Mouse (Mus musculus): ENCODE data around the gene Zcchc2. TPM values are rescaled to one million over a fixed set of nuclear protein-coding genes. Genes with fewer than 3 reads are reported as not detected.
A peak's percentile ranks its signal among the peaks of the same experiment; 100 is the strongest.

Zcchc2 gene
- total and polyA plus RNA-seq, 2 experiments from 2014 or later: 2.7 to 18.9 TPM

- WGBS: 70% methylated on average over 4 of the region's 4 CpGs
- H3K4me3 ChIP-seq (ENCODE audit: low read depth, low read length): no peak overlapping the region
- TF ChIP-seq CTCF (IDR thresholded peaks at IDR 0.05): no peak
- no peak overlapping the region for H3K27ac ChIP-seq (ENCODE audit: low read depth, low read length)
- no peak overlapping the region for H3K4me2 ChIP-seq (ENCODE audit: low read depth, low read length, poor library complexity, severe bottlenecking)
- ATAC-seq (ENCODE audit: low FRiP score) (peak; percentile 28; the same call in 1 of the 2 replicates), DNase-seq (ENCODE audit: low spot score) (no peak)
- no peaks in the 10 kb centered on the region for H3K36me3 ChIP-seq (ENCODE audit: insufficient read depth, low read length)
- H3K4me1 ChIP-seq (ENCODE audit: insufficient read depth, low read length): 0 out of 2 replicates have a peak, but pooled peaks cover 3% of the 10 kb centered on the region
- H3K9ac ChIP-seq (replicated peaks; ENCODE audit: low read length, poor library complexity, severe bottlenecking): no peak overlapping the region
- H3K27me3 ChIP-seq (ENCODE audit: insufficient read depth, low read length): no peaks in the 10 kb centered on the region
- no peaks in the 10 kb centered on the region for H3K9me3 ChIP-seq (ENCODE audit: low read length)
Measured at GRCm38 (mm10) chr1:106061185-106061910, 71.1 kb downstream of the Zcchc2 start.

DNA sequence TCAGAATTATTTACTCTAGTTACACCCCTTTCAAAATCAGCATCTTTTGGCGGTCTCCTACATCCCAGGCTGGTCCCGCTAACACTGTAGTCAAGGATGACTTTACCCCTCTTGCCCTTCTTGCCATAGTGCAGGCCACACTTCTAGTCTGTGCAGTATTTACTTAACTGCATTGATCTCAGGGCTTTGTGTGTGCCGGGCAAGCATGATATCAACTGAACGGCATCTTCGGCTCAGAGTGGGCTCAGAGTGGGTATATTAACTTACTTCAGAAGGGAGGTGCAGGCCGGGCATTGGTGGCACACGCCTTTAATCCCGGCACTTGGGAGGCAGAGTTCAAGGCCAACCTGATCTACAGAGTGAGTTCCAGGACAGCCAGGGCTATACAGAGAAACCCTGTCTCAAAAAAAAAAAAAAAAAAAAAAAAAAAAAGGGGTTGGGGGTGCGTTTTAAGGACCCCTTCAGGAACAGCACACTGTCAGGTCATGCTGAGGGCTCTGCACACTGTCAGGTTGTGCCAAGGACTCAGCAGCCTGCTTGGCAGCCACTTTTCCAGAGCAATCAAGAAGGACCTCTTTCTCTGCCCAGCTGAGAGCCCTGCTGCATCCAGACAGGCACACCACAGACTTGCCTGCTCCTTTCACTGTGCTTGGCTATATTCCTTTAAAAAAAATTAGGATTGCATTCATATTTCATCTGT lies 72.8 kb downstream of the Zcchc2 start:
- H3K9ac ChIP-seq (replicated peaks; ENCODE audit: low read length, poor library complexity, severe bottlenecking): no peak overlapping the region
- no peak overlapping the region for H3K27ac ChIP-seq (ENCODE audit: low read depth, low read length)
- no peaks in the 10 kb centered on the region for H3K27me3 ChIP-seq (ENCODE audit: insufficient read depth, low read length)
- no peak for TF ChIP-seq CTCF (IDR thresholded peaks at IDR 0.05)
- H3K4me2 ChIP-seq (ENCODE audit: low read depth, low read length, poor library complexity, severe bottlenecking): no peak overlapping the region
- H3K9me3 ChIP-seq (ENCODE audit: low read length): no peaks in the 10 kb centered on the region
- ATAC-seq (ENCODE audit: low FRiP score) (no peak), DNase-seq (ENCODE audit: low spot score) (peak; percentile 54)
- WGBS: 91% methylated on average over 9 of the region's 9 CpGs
- 0 out of 2 replicates have a peak, but pooled peaks cover 3% of the 10 kb centered on the region for H3K4me1 ChIP-seq (ENCODE audit: insufficient read depth, low read length)
- no peak overlapping the region for H3K4me3 ChIP-seq (ENCODE audit: low read depth, low read length)
- H3K36me3 ChIP-seq (ENCODE audit: insufficient read depth, low read length): no peaks in the 10 kb centered on the region

DNA sequence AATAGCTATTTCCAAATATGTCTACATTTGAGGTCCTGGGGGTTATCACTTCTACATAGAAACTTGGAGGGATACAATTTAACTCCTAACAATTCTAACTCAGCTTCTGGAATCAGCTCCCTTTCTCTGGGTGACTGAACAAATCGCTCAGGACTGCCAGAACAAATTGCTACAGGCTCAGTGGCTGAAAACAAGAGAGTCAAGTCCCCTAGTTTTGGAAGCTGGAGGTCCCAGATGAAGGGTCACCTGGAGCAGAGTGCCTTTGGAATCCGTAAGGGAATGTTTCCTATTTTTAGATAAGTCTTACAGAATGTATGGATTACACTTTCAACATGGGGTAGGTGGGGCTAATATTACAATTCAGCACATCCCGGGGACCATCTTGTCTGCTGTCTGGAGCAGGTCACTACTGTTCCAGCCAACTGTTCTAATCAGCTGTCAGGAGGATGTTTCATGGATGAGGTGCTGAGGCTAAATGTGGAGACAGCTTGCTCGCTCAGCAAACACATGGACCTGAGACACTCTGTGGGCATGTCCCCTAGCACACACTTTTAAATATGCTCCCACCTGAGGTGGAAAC lies 73.5 kb downstream of the Zcchc2 start:
- Histone ChIP-seq H3K4me1 (ENCODE audit: insufficient read depth, low read length) (0 out of 2 replicates have a peak, but pooled peaks cover 3% of the 10 kb centered on the region), H3K9me3 (ENCODE audit: low read length) (no peaks in the 10 kb centered on the region), H3K27ac (ENCODE audit: low read depth, low read length) (no peak overlapping the region), H3K4me3 (ENCODE audit: low read depth, low read length) (no peak overlapping the region), H3K4me2 (ENCODE audit: low read depth, low read length, poor library complexity, severe bottlenecking) (no peak overlapping the region), H3K9ac (replicated peaks; ENCODE audit: low read length, poor library complexity, severe bottlenecking) (no peak overlapping the region), H3K27me3 (ENCODE audit: insufficient read depth, low read length) (no peaks in the 10 kb centered on the region), H3K36me3 (ENCODE audit: insufficient read depth, low read length) (no peaks in the 10 kb centered on the region)
- WGBS: 76% methylated on average over 4 of the region's 4 CpGs
- peak; percentile 43 for DNase-seq (ENCODE audit: low spot score)
- no peak for TF ChIP-seq CTCF (IDR thresholded peaks at IDR 0.05)
- ATAC-seq (ENCODE audit: low FRiP score): no peak

- no peak overlapping the region for H3K4me3 ChIP-seq (ENCODE audit: low read depth, low read length)
- DNase-seq (ENCODE audit: low spot score): peak; percentile 9
- no peak overlapping the region for H3K9ac ChIP-seq (replicated peaks; ENCODE audit: low read length, poor library complexity, severe bottlenecking)
- WGBS: 80% methylated on average over 3 of the region's 3 CpGs
- ATAC-seq (ENCODE audit: low FRiP score): no peak
- no peak for TF ChIP-seq CTCF (IDR thresholded peaks at IDR 0.05)
- H3K4me2 ChIP-seq (ENCODE audit: low read depth, low read length, poor library complexity, severe bottlenecking): no peak overlapping the region
- H3K36me3 ChIP-seq (ENCODE audit: insufficient read depth, low read length): no peaks in the 10 kb centered on the region
- no peak overlapping the region for H3K27ac ChIP-seq (ENCODE audit: low read depth, low read length)
- H3K27me3 ChIP-seq (ENCODE audit: insufficient read depth, low read length): no peaks in the 10 kb centered on the region
- 0 out of 2 replicates have a peak, but pooled peaks cover 3% of the 10 kb centered on the region for H3K4me1 ChIP-seq (ENCODE audit: insufficient read depth, low read length)
- H3K9me3 ChIP-seq (ENCODE audit: low read length): no peaks in the 10 kb centered on the region
Measured at GRCm38 (mm10) chr1:106064291-106064690, 74.1 kb downstream of the Zcchc2 start.

DNA sequence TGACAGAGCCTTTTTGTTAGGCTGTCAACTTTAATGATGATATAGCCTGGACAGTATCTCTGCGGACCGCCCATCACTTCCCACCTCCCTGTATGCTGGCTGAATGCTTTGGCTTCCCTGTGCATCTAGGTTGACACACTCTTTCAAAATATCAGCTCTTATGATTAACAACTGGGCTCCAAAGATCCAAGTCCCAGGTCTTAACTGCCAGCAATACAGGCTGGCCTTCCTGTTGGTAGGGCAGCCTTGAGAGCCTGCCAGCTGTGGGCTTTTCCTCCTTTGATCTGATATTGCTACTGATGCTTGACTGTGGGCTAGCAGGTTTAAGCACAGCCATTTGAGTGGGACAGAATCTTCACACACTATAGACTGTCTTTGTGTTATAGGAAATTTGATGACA lies 74.5 kb downstream of the Zcchc2 start:
- 77% methylated on average over 2 of the region's 2 CpGs for WGBS
- H3K27ac ChIP-seq (ENCODE audit: low read depth, low read length): no peak overlapping the region
- no peaks in the 10 kb centered on the region for H3K9me3 ChIP-seq (ENCODE audit: low read length)
- H3K4me2 ChIP-seq (ENCODE audit: low read depth, low read length, poor library complexity, severe bottlenecking): no peak overlapping the region
- H3K4me3 ChIP-seq (ENCODE audit: low read depth, low read length): no peak overlapping the region
- ATAC-seq (ENCODE audit: low FRiP score) (no peak), DNase-seq (ENCODE audit: low spot score) (no peak)
- H3K4me1 ChIP-seq (ENCODE audit: insufficient read depth, low read length): 0 out of 2 replicates have a peak, but pooled peaks cover 3% of the 10 kb centered on the region
- H3K36me3 ChIP-seq (ENCODE audit: insufficient read depth, low read length): no peaks in the 10 kb centered on the region
- H3K27me3 ChIP-seq (ENCODE audit: insufficient read depth, low read length): no peaks in the 10 kb centered on the region
- TF ChIP-seq CTCF (IDR thresholded peaks at IDR 0.05): no peak
- H3K9ac ChIP-seq (replicated peaks; ENCODE audit: low read length, poor library complexity, severe bottlenecking): no peak overlapping the region

GRCm38 (mm10) chr1:106065679-106066078 lies 75.5 kb downstream of the Zcchc2 start:
- no peaks in the 10 kb centered on the region for H3K27me3 ChIP-seq (ENCODE audit: insufficient read depth, low read length)
- no peaks in the 10 kb centered on the region for H3K9me3 ChIP-seq (ENCODE audit: low read length)
- no peak for DNase-seq (ENCODE audit: low spot score)
- no peaks in the 10 kb centered on the region for H3K36me3 ChIP-seq (ENCODE audit: insufficient read depth, low read length)
- no peak overlapping the region for H3K9ac ChIP-seq (replicated peaks; ENCODE audit: low read length, poor library complexity, severe bottlenecking)
- ATAC-seq (ENCODE audit: low FRiP score): no peak
- H3K4me2 ChIP-seq (ENCODE audit: low read depth, low read length, poor library complexity, severe bottlenecking): no peak overlapping the region
- H3K27ac ChIP-seq (ENCODE audit: low read depth, low read length): no peak overlapping the region
- TF ChIP-seq CTCF (IDR thresholded peaks at IDR 0.05): no peak
- 48% methylated on average over 7 of the region's 7 CpGs for WGBS
- no peak overlapping the region for H3K4me3 ChIP-seq (ENCODE audit: low read depth, low read length)
- 0 out of 2 replicates have a peak, but pooled peaks cover 3% of the 10 kb centered on the region for H3K4me1 ChIP-seq (ENCODE audit: insufficient read depth, low read length)

All from midbrain, postnatal 0 days (tissue).